Mouse (Mus musculus) ES-Bruce4 (cell line): Measurements from ENCODE around the gene Cmip. TPM values are rescaled to one million over a fixed set of nuclear protein-coding genes. Genes with fewer than 3 reads are reported as not detected.

Source experiments
- H3K27ac ChIP-seq: 2 replicates; pipeline ENCODE4 v1.5.1; 2012; ENCODE audit warnings: low read length, inconsistent platforms; ENCODE audit not compliant: insufficient read depth
- H3K27me3 ChIP-seq: 2 replicates; pipeline ENCODE4 v1.6.1; 2012; ENCODE audit warnings: mild to moderate bottlenecking, low read length, inconsistent platforms; ENCODE audit not compliant: control insufficient read depth, poor library complexity, insufficient read depth, severe bottlenecking
- H3K36me3 ChIP-seq: 2 replicates; pipeline ENCODE4 v1.6.1; 2012; ENCODE audit warnings: inconsistent platforms, mild to moderate bottlenecking, low read length, moderate library complexity; ENCODE audit not compliant: control insufficient read depth, poor library complexity, insufficient read depth, severe bottlenecking
- H3K4me1 ChIP-seq: one replicate; pipeline ENCODE4 v1.8.1; 2011; ENCODE audit warnings: low read length; ENCODE audit not compliant: control insufficient read depth, insufficient read depth
- H3K4me3 ChIP-seq: 2 replicates; pipeline ENCODE4 v1.5.1; 2011; ENCODE audit warnings: low read depth, mild to moderate bottlenecking, low read length
- H3K9ac ChIP-seq: 2 replicates; pipeline ENCODE4 v1.6.1; 2012; ENCODE audit warnings: low read depth, mild to moderate bottlenecking, inconsistent platforms; ENCODE audit not compliant: poor library complexity, severe bottlenecking
- H3K9me3 ChIP-seq: replicated peaks from 2 replicates; pipeline ENCODE4 v1.6.1; 2012; ENCODE audit warnings: mild to moderate bottlenecking, low read length, inconsistent platforms; ENCODE audit not compliant: control insufficient read depth, poor library complexity, insufficient read depth, severe bottlenecking
- CTCF ChIP-seq: IDR thresholded peaks from one replicate; pipeline ENCODE4 v1.8.1; 2011; ENCODE audit warnings: low read depth, low read length
- EP300 ChIP-seq: IDR thresholded peaks from 2 replicates; pipeline ENCODE4 v1.6.1; 2011; ENCODE audit warnings: low read depth, low read length; ENCODE audit not compliant: insufficient read depth
- POLR2A ChIP-seq: IDR thresholded peaks from one replicate; pipeline ENCODE4 v1.8.1; 2011; ENCODE audit warnings: low read length; ENCODE audit not compliant: insufficient read depth
- polyA plus RNA-seq: library from polyadenylated mRNA; stranded (reverse); fragments of >200 nt; gene quantifications from 2 replicates; pipeline ENCODE4 v1.2.4, GENCODE M21; 2011; ENCODE audit warnings: low read depth; ENCODE audit not compliant: missing spikeins, insufficient read depth, insufficient read length

Cmip gene
- polyA plus RNA-seq, 1 experiment: 67.9 TPM

- no peak overlapping the region for H3K9ac ChIP-seq
- H3K4me3 ChIP-seq: no peak overlapping the region
- no peaks in the 10 kb centered on the region for H3K36me3 ChIP-seq
- H3K27ac ChIP-seq: no peak overlapping the region
- H3K4me1 ChIP-seq: peaks cover 22% of the 10 kb centered on the region
- no peaks in the 10 kb centered on the region for H3K9me3 ChIP-seq
- TF ChIP-seq POLR2A: no peak
- TF ChIP-seq EP300: no peak
- TF ChIP-seq CTCF: no peak
- no peaks in the 10 kb centered on the region for H3K27me3 ChIP-seq
Observed at GRCm38 (mm10) chr8:117345376-117345775, 88.5 kb downstream of the Cmip start.

DNA sequence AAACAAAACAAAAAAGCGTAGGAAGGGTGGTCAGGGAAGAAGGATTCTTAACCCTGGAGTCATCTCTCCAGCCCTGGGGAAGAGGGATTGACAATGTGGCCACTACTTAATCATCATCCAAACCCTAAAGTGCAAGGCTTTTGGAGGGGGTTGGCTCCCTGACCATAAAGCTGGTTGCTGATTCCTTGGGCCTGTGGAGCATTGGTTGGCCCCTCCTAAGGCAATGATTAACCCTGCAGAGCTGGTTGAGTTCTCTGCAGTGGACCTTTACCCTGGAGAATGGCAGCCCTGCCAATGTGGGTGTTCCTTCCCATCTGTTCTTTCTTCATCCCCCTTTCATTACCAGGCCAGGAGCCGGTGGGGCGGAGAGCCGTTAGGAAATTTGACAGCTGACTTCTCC, 90.7 kb downstream of the Cmip start:
- no peak overlapping the region for H3K4me3 ChIP-seq
- H3K36me3 ChIP-seq: no peaks in the 10 kb centered on the region
- no peak overlapping the region for H3K9ac ChIP-seq
- no peaks in the 10 kb centered on the region for H3K27me3 ChIP-seq
- no peak overlapping the region for H3K27ac ChIP-seq
- no peaks in the 10 kb centered on the region for H3K9me3 ChIP-seq
- H3K4me1 ChIP-seq: peaks cover 11% of the 10 kb centered on the region
- TF ChIP-seq EP300 (no peak), CTCF (no peak), POLR2A (no peak)

DNA sequence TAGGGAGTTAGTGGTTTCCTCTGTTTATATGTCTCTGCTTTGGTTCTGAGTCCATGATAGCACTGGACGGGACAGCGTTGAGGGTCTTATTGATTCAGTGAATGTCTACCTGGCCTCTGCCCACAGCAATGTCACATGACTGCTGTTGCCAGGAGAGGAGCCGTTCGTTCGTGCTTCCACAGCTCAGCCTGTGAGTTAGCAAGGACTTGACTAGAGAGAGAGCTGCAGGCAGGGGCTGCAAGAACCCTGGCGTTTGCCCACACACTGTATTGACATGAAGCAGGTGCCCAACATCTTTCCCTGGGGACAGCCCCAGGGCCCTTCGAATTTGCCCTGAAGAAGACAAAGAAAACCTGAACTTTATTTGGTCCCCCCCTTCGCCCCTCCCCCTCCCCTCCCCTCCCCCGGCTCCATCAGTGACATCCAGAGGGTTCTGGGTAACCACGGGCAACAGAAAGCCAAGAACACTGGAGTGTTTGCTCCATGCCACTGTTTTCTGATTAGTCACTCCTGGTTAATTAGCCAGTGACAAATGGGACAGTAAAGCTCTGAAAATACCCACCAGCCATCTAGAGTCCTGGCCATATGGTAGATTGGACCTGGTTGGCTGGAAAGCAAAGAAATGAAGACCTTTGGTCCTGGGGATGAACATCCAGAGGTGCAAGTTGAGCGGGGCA, 92.0 kb downstream of the Cmip start:
- H3K27me3 ChIP-seq: no peaks in the 10 kb centered on the region
- TF ChIP-seq EP300 (no peak), POLR2A (no peak), CTCF (no peak)
- no peak overlapping the region for H3K9ac ChIP-seq
- no peak overlapping the region for H3K27ac ChIP-seq
- H3K4me1 ChIP-seq: peaks cover 6% of the 10 kb centered on the region
- H3K9me3 ChIP-seq: no peaks in the 10 kb centered on the region
- H3K36me3 ChIP-seq: no peaks in the 10 kb centered on the region
- no peak overlapping the region for H3K4me3 ChIP-seq

GRCm38 (mm10) chr8:117349541-117349940, 92.7 kb downstream of the Cmip start:
- H3K36me3 ChIP-seq: no peaks in the 10 kb centered on the region
- TF ChIP-seq POLR2A (no peak), EP300 (no peak), CTCF (no peak)
- H3K4me3 ChIP-seq: no peak overlapping the region
- no peak overlapping the region for H3K9ac ChIP-seq
- no peaks in the 10 kb centered on the region for H3K27me3 ChIP-seq
- H3K9me3 ChIP-seq: no peaks in the 10 kb centered on the region
- no peak overlapping the region for H3K27ac ChIP-seq
- H3K4me1 ChIP-seq: peaks cover 3% of the 10 kb centered on the region

DNA sequence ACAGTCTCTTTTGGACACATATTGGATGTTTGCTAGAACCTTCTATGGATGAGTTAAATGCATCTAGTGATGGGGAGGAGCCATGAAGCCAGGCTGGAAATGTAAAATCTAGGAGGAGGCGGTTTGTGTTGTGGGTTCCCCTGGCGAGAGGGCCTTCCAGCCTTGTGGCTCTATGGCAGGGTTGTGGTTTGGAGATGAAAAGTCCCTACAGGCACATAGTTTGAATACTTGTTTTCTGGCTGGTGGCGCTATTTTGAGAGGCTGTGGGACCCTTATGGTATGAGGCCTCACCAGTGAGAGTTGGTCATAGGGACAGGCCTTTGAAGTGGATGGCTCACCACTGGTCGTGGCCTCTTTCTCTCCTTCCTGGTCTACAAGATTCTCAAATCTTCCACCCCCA, 95.2 kb downstream of the Cmip start:
- TF ChIP-seq EP300 (no peak), CTCF (no peak), POLR2A (no peak)

DNA sequence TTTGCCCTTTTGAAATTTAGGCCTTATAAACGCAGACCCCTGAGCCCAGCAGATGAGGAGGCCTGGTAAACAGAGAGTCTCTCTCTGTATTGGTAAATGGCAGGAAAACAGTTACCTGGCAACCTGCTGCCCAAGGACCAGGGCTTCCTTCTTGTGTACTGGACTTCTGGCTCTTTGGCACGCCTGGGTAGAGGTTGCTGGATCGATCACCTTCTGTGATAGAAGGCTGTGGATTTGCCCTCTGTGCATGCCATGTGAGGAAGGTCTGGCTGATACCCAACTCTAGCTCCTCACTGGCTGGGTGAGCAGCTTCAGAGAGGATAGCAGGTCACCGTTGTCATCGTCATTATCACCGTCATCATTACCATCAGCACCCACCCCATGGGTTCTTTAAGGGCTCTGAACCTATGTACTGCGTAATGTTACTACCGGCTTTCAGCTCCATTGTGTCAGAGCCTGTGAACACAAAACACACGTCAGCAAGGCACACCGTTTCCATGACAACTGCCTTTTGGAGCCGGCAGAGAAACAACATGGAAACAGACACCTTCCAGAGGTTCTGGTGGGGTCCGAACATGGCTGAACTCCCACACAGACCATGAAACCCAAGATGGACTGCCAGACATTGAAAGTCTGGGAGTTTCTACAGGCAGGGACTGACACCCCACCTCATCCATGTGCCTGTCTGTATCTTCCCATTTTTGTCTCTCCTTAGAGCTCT, 98.4 kb downstream of the Cmip start:
- no peak overlapping the region for H3K27ac ChIP-seq
- H3K9ac ChIP-seq: no peak overlapping the region
- no peaks in the 10 kb centered on the region for H3K9me3 ChIP-seq
- H3K4me1 ChIP-seq: peaks cover 11% of the 10 kb centered on the region
- no peaks in the 10 kb centered on the region for H3K27me3 ChIP-seq
- TF ChIP-seq EP300: no peak
- TF ChIP-seq POLR2A: no peak
- TF ChIP-seq CTCF: no peak
- no peak overlapping the region for H3K4me3 ChIP-seq
- no peaks in the 10 kb centered on the region for H3K36me3 ChIP-seq

More for the DNA sequence above, 95.2 kb downstream of the Cmip start:
- Histone ChIP-seq H3K27ac (no peak overlapping the region), H3K9me3 (no peaks in the 10 kb centered on the region), H3K27me3 (no peaks in the 10 kb centered on the region), H3K9ac (no peak overlapping the region), H3K4me1 (peaks cover 9% of the 10 kb centered on the region), H3K4me3 (no peak overlapping the region), H3K36me3 (no peaks in the 10 kb centered on the region)
